Mouse (Mus musculus) cerebellum, adult 9-10 months (tissue): Measurements from ENCODE around the gene Ccdc148.
A peak's percentile ranks its signal among the peaks of the same experiment; 100 is the strongest.

Experiments used
- DNase-seq: peaks from one replicate; pipeline ENCODE4 v3.0.0; 2022

The Ccdc148 gene

GRCm38 (mm10) chr2:58906814-58907516 is 253.5 kb downstream of the Ccdc148 start:
- DNase-seq: no peak

- DNase-seq: no peak
Observed at GRCm38 (mm10) chr2:58905057-58905456, 255.4 kb downstream of the Ccdc148 start.

GRCm38 (mm10) chr2:58879876-58880275 is 280.6 kb downstream of the Ccdc148 start:
- no peak for DNase-seq

- DNase-seq: no peak
Observed at GRCm38 (mm10) chr2:58859134-58859533, 301.3 kb downstream of the Ccdc148 start, which contains the start of gene Gm11099. Gene Gm11099 (plus strand): TSS chr2:58859434.

- DNase-seq: no peak
Observed at GRCm38 (mm10) chr2:58844499-58844898, 316.0 kb downstream of the Ccdc148 start.

- DNase-seq: no peak
Observed at GRCm38 (mm10) chr2:58842443-58842842, 318.0 kb downstream of the Ccdc148 start.

GRCm38 (mm10) chr2:58841021-58841420 is 319.5 kb downstream of the Ccdc148 start:
- DNase-seq: no peak

- DNase-seq: no peak
Observed at GRCm38 (mm10) chr2:58832253-58832980, 328.1 kb downstream of the Ccdc148 start.

GRCm38 (mm10) chr2:58829981-58830742 is 330.3 kb downstream of the Ccdc148 start:
- DNase-seq: peak; percentile 24

- no peak for DNase-seq
Observed at GRCm38 (mm10) chr2:58828910-58829600, 331.4 kb downstream of the Ccdc148 start.

GRCm38 (mm10) chr2:58812941-58813340 is 347.5 kb downstream of the Ccdc148 start:
- DNase-seq: no peak

- peak; percentile 34 for DNase-seq
Observed at GRCm38 (mm10) chr2:58799623-58800022, 360.9 kb downstream of the Ccdc148 start.

GRCm38 (mm10) chr2:58799126-58799525 is 361.4 kb downstream of the Ccdc148 start:
- no peak for DNase-seq

GRCm38 (mm10) chr2:58797506-58797905 is 363.0 kb downstream of the Ccdc148 start:
- DNase-seq: no peak

- DNase-seq: no peak
Observed at GRCm38 (mm10) chr2:58795432-58795831, 365.1 kb downstream of the Ccdc148 start.

GRCm38 (mm10) chr2:58794489-58794888 is 366.0 kb downstream of the Ccdc148 start:
- DNase-seq: no peak

GRCm38 (mm10) chr2:58790361-58790760 is 370.1 kb downstream of the Ccdc148 start:
- DNase-seq: no peak

GRCm38 (mm10) chr2:58789934-58790333 is 370.5 kb downstream of the Ccdc148 start:
- DNase-seq: no peak

- DNase-seq: no peak
Observed at GRCm38 (mm10) chr2:58787360-58787759, 373.1 kb downstream of the Ccdc148 start.

GRCm38 (mm10) chr2:58786681-58787080 is 373.8 kb downstream of the Ccdc148 start:
- DNase-seq: no peak

- no peak for DNase-seq
Observed at GRCm38 (mm10) chr2:58786177-58786576, 374.3 kb downstream of the Ccdc148 start.

- peak; percentile 94 for DNase-seq
Observed at GRCm38 (mm10) chr2:58783526-58783925, 377.0 kb downstream of the Ccdc148 start.

GRCm38 (mm10) chr2:58778986-58779495 is 381.4 kb downstream of the Ccdc148 start:
- no peak for DNase-seq
